Mouse (Mus musculus): ENCODE data around the gene Rbfox3.

GRCm38 (mm10) chr11:118655833-118656232 lies 255.6 kb downstream of the Rbfox3 start:
- TF ChIP-seq CTCF (conservative IDR thresholded peaks at IDR 0.05; ENCODE audit: low read length) (no peak), POU5F1 (IDR thresholded peaks at IDR 0.05; ENCODE audit: borderline replicate concordance, low read length) (no peak), NANOG (IDR thresholded peaks at IDR 0.05; ENCODE audit: borderline replicate concordance, low read length) (no peak)
